Mouse (Mus musculus) kidney, postnatal 4 days (tissue): Measurements from ENCODE around the gene Stard3.
"Not testable (repeated sequence)": the region's sequence is repeated elsewhere in the genome, so short reads cannot be mapped to it uniquely, and the experiment has no call there.

Experiments
- DNase-seq, 2 experiments: peaks; one replicate each; pipeline ENCODE4 v3.0.0; 2021; ENCODE audit warnings: mixed read lengths in 2 of 2

Gene Stard3

DNA sequence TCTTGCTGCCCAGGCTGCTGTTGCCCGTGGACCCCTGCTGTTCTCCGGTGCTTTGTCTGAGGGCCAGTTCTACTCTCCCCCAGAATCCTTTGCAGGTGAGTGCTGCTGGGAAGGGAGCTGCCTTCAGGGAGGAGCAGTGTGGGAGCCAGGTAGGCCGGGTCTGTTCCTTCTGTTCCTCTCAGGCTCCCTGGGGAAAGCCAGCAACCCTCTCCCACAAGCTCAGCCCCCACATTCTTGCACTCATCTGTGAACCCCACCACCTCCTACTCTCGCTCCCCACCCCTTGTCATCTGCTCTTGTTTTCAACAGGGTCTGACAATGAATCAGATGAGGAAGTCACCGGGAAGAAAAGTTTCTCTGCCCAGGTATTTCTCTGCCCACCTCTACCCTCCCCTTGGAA lies 18.6 kb downstream of the Stard3 start:
- no peak for DNase-seq

DNA sequence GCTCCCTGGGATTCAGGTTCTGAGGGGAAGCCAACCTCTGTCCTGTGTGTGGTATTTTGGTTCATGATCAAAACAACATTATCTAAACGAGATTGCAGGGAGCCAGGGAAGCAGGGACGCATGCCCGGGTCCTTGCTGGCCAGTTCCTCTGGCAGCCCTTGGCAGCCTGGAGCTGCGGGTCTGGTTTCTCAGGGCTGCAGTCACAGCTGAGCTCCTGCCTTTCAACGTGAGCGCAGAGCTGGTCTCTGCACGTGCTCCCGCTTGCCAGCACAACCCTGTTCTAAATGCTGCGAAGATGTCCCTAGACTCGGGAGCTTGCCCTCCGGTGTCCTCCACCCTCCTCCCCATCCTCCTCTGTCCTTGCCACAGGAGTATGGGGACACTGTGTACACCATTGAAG lies 19.6 kb downstream of the Stard3 start:
- no peak for DNase-seq

GRCm38 (mm10) chr11:98379379-98379778 lies 21.2 kb downstream of the Stard3 start:
- no peak for DNase-seq

DNA sequence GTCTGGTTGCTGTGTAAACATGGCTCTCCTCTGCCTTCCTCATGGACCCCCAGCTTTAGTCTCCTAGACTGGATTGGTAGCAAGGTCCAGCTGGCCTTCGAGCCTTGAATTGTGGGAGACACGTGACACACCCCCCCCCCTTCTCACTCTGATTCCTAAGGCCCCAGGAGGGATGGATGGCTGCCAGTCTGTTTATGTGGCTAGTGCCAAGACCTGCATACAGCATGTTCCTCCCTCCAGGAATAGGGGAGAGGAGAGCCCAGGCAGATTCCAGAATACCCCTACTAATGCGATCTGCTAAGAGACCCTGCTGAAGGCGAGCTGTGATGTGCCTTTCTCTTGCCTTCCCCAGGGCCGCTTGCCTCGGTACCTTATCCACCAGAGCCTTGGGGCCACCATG lies 21.9 kb downstream of the Stard3 start:
- DNase-seq: no peak

DNA sequence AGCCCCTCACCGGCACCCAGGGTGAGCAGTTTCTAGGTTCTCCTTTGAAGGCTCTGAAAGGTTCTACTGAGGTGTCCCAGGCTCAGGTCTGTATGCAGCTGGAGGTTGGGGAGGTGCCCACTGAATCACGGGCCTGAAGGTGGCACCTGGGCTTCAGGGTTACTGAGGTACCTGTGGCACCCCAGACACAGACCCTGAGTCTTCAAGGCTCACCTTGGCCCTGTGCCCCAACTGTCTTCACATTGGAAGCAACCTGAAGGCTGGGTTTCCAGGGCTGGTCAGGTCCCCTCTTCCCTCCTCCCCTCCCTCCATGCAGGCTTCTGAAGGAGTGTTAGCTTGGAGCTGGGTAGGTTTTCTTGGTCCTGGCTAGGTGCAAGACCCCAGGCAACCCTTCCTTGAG lies 23.5 kb downstream of the Stard3 start:
- DNase-seq: no peak

DNA sequence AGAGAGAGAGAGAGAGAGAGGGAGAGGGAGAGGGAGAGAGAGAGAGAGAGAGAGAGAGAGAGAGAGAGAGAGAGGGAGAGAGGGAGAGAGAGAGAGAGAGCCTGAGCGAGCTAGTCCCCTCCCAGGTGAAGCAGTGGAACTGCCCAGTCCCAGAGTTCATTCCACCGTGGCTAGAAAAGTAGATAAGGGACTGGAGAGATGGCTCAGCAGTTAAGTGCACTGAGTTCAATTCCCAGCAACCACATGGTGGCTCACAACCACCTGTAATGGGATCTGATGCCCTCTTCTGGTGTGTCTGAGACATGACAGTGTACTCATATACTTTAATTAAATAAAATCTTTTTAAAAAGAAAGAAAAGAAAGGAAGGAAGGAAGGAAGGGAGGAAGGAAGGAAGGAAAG lies 24.2 kb downstream of the Stard3 start:
- DNase-seq: not testable (repeated sequence)

DNA sequence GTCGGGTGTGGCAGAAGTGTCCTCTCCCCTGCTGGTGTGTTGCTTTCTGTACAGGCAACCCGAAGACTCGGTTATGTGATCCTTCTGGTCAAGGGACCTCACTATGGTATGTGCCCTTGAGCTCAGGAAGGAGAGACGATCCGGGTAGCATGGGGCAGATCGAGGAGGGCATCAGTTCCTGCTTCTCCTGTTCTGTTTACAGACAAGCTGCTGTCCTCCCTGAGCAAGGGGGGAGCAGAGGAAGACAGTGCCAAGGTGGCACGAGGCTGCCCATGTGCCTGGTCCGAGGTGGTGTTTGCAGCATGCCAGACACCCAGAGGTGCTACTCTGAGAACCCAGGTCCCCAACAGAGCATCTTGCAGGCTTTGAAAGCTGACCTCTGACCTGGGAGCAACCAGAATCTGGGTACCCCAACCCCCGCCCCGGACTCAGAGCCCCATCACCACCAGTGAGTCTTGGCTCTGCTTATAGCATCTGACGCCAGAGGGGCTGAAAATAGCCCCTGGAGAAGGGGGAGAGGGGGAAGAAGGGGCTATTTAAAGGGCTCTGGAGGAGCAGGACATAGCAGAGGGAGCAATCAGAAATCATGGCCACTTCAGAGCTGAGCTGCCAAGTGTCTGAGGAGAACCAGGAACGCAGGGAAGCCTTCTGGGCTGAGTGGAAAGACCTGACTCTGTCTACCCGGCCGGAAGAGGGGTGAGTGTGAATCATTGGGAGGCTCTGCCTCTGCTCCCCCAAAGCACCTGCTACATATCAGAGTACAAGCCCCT lies 25.3 kb downstream of the Stard3 start, which contains the start of gene Tcap:
TSS of gene Tcap (plus strand) at position 551 of the 770 bp plus-strand sequence.
- DNase-seq: no peak

DNA sequence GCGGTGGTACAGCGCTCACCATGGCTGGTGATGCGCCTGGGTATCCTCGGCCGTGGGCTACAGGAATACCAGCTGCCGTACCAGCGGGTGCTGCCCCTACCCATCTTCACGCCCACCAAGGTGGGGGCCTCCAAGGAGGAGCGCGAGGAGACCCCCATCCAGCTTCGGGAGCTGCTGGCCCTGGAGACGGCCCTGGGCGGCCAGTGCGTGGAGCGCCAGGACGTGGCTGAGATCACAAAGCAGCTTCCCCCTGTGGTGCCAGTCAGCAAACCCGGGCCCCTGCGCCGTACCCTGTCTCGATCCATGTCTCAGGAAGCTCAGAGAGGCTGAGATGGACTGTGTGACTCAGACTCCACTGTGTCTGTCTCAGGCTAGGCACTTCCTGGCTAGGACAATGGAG lies 26.0 kb downstream of the Stard3 start:
- no peak for DNase-seq

- no peak for DNase-seq
These were observed 26.8 kb downstream of the Stard3 start for GRCm38 (mm10) chr11:98384721-98385637.

DNA sequence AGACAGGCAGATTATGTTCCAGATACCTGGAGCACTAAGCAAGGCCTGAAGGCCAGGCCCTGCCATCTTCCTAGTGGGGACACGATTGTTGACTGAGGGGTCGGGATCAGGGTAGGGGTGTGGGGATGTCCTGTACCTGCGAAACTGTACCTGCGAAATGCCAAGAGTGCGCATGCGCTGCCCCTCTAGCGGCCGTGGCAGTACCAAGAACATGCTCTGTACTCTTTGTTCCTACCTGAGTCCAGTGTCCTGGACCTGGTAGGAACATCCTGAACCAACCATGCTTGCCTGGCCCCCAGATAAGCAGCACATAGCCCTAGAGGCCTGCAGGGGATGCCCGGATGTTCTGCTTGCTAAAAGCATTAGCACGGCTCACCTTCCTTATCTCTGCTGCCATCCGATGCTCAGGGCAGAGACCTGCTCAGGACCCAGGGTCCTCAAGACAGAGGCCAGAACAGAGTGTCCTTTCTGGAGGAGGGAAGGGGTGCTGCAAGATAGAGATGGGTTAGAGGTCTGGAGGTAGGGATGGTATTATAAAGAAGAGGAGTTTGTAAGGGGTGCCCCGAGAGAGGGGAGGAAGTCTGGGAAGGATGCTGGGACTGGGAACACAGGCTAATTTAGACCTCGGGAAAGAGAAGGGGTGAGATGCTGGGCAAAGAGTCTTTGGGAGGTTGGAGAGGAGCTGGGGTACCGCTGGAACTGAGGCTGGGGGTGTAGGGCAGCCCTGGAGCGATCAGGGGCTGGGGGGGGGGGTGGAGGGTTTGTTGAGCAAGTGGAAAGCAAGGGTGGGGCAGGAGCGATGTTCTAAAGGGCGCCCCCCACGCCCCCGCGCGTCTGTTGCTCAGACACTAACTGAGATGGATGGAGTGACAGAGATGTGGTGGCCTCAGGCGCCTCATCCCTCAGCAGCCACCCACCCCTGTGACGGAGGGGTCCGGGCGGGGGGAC lies 27.7 kb downstream of the Stard3 start, which contains the start of gene Pnmt:
TSS of gene Pnmt (plus strand) at position 813 of the 948 bp plus-strand sequence.
- no peak for DNase-seq

DNA sequence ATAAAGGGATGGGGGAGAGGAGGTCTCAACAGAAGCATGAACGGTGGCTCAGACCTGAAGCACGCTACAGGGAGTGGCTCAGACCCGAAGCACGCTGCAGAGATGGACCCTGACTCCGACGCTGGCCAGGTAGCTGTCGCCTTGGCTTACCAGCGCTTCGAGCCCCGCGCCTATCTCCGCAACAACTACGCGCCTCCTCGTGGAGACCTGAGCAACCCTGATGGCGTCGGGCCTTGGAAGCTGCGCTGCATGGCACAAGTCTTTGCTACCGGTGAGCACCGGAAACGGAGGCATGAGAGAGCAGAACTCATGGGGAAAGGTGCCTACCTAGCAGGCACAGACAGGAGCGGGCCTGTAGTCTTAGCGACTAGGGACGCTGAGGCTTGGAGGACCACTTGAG lies 28.4 kb downstream of the Stard3 start:
- DNase-seq: peak in 1 of 2 experiments; percentile 25

DNA sequence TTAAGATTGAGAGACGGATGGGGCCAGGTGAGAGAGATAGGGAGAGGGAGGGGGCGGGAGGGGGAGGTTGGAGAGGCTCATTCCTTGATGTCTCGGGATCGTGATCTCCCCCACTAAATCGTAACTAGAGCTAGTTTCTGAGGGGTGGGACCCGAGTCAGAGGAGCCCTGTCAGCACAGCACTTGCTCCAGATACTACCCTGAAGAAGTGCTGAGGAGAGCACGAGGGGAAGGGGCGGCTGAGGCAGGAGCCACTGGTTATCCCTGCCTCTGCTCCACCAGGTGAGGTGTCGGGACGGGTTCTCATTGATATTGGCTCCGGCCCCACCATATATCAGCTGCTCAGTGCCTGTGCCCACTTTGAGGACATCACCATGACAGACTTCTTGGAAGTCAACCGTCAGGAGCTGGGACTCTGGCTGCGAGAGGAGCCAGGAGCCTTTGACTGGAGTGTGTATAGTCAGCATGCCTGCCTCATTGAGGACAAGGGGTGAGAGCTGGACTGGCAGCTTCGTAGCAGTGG lies 28.9 kb downstream of the Stard3 start:
- DNase-seq: no peak

DNA sequence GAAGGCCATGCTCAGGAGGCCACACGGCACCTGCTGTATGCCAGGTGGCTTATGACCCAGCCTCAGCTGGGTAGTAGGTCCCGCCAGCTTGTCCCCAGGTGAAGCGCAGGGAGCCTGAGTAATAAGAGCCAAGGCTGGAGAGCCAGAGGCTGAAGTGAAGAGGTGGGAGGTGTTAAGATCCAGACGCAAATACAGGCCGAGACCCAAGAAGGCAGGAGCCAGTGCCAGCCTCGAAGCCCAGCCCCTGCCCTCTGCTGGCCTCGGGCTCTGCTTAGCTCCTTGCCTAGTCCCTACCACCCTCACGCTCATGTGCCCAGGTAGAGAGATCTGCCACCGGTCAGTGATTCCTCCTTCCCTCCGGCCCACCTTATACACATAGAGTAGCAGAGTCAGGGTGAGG lies 30.1 kb downstream of the Stard3 start:
- DNase-seq: peak in 1 of 2 experiments; percentile 19

- DNase-seq: peak; percentile 73 to 82
These were observed 31.1 kb downstream of the Stard3 start for GRCm38 (mm10) chr11:98389221-98389780.

- no peak for DNase-seq
These were observed 32.0 kb downstream of the Stard3 start for GRCm38 (mm10) chr11:98390141-98390540.

DNA sequence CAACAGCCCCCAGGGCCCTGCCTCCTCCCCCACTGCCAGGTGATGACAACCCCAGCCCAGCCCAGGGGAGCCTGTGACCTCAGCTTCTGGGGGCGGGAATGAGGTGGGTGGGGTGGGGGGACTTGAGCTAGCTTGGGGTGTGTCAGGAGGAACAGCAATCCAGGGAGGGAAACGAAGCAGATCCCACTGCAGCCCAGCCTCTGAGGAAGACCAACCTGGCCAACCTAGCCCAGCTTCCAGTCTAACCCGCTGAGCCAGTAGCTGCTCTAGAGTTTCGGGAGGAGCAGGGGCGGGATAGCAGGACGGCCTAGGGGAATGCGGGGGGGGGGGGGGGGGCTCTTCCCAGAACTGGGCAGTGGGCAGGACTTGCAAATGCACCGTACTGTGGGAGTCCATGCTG lies 33.9 kb downstream of the Stard3 start:
- DNase-seq: no peak

DNA sequence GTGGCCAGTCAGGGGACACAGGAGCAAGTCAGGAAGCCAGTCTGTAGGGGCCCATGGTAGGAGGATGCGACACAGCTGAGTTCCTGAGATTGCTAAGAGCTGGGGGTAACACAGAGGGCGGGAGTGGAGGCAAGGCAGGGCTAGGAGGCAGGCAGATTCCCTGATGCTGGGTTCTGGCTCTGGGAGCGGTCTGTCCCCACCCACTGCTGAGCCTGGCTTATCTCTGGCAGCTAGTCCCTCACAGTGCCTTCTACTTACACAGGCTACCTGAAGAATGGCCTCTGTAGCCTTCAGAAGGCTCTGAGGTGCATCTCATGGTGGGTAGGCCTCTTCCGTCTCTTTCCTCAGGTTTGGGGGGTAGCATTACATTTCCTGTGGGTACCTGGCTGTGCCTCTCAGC lies 34.5 kb downstream of the Stard3 start:
- peak in 1 of 2 experiments; percentile 15 for DNase-seq

- peak; percentile 68 to 74 for DNase-seq
These were observed 35.1 kb downstream of the Stard3 start for GRCm38 (mm10) chr11:98393317-98393716.

DNA sequence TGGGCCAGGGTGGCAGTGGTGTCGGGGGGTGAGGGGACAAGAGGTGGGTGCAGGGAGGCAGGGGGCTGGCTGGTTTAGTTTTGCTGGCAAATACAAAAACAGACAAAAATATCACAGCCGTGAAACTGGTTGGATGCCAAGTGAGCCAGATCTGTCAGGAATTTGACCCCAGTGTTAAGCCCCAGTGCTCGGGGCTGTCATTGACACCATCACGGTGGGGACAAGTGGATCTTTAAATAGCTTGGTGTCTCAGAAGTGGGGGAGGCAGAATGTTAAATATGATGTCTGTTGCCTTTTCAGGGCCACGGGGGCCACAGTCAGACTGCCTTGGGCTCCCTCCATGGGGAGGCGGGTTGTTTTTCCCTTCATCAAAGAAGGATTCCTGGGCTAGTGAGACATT lies 36.1 kb downstream of the Stard3 start:
- DNase-seq: peak in 1 of 2 experiments; percentile 42

- DNase-seq: peak; percentile 67 to 77
These were observed 36.9 kb downstream of the Stard3 start for GRCm38 (mm10) chr11:98395041-98395440.

GRCm38 (mm10) chr11:98397946-98398345 lies 39.8 kb downstream of the Stard3 start:
- no peak for DNase-seq
